Mouse (Mus musculus) forebrain, embryonic 11.5 days (tissue): Measurements from ENCODE around the gene Cttn. TPM values are rescaled to one million over a fixed set of nuclear protein-coding genes. Genes with fewer than 3 reads are reported as not detected.

Experiments
- ATAC-seq: fragments of 200-750 bp; cut with Nextera tagmentation; replicated peaks from 2 replicates; pipeline ENCODE4 v1.8.0; 2017; ENCODE audit warnings: moderate TSS enrichment; ENCODE audit not compliant: low FRiP score
- DNase-seq: peaks from one replicate; pipeline ENCODE4 v3.0.0-alpha.2; 2017; ENCODE audit warnings: low spot score
- H3K27ac ChIP-seq: fragments of 300-500 bp; sonication (generic); 2 replicates; pipeline ENCODE4 v1.5.1; 2014; ENCODE audit warnings: low read depth, low read length
- H3K27me3 ChIP-seq: fragments of 300-500 bp; sonication (generic); 2 replicates; pipeline ENCODE4 v1.6.1; 2014; ENCODE audit warnings: mild to moderate bottlenecking, low read length, mixed read lengths; ENCODE audit not compliant: control insufficient read depth, insufficient read depth
- H3K36me3 ChIP-seq: fragments of 300-500 bp; sonication (generic); 2 replicates; pipeline ENCODE4 v1.6.1; 2014; ENCODE audit warnings: mild to moderate bottlenecking, low read length, moderate library complexity, mixed read lengths; ENCODE audit not compliant: control insufficient read depth, insufficient read depth
- H3K4me1 ChIP-seq: fragments of 300-500 bp; sonication (generic); replicated peaks from 2 replicates; pipeline ENCODE4 v1.6.1; 2014; ENCODE audit warnings: low read length, mixed read lengths; ENCODE audit not compliant: control insufficient read depth, insufficient read depth
- H3K4me2 ChIP-seq: fragments of 300-500 bp; sonication (generic); 2 replicates; pipeline ENCODE4 v1.6.1; 2014; ENCODE audit warnings: low read depth, mild to moderate bottlenecking, low read length, moderate library complexity, mixed read lengths; ENCODE audit not compliant: severe bottlenecking
- H3K4me3 ChIP-seq: fragments of 300-500 bp; sonication (generic); 2 replicates; pipeline ENCODE4 v1.5.1; 2014; ENCODE audit warnings: low read depth, low read length
- H3K9ac ChIP-seq: fragments of 300-500 bp; sonication (generic); 2 replicates; pipeline ENCODE4 v1.6.1; 2014; ENCODE audit warnings: low read length
- H3K9me3 ChIP-seq: fragments of 300-500 bp; sonication (generic); 2 replicates; pipeline ENCODE4 v1.6.1; 2016; ENCODE audit warnings: low read length, mixed read lengths; ENCODE audit not compliant: control insufficient read depth
- WGBS: fragments of 180-500 bp; shearing (Covaris S2); extraction: QIAGEN DNeasy Blood & Tissue Kit; methylation state at CpG from one replicate; pipeline ENCODE4 v1.1.7; 2014; 5-methylcytosine and 5-hydroxymethylcytosine counted together
- polyA plus RNA-seq: library from polyadenylated mRNA; unstranded; fragments of >200 nt; fragmentation: Nextera tagmentation; extraction: Ambion mirVana; gene quantifications from 2 replicates; pipeline ENCODE4 v1.2.1, GENCODE M21; 2014

Gene Cttn
- 183 and 190 TPM in 2 replicates for polyA plus RNA-seq

- Histone ChIP-seq H3K4me1 (peaks cover 5% of the 10 kb centered on the region; the same call in 1 of the 2 replicates), H3K4me2 (peak within 1 kb of the TSS; percentile 81), H3K4me3 (peak within 1 kb of the TSS; percentile 65), H3K9me3 (no peaks in the 10 kb centered on the region), H3K36me3 (no peaks in the 10 kb centered on the region), H3K27ac (no peak within 1 kb of the TSS), H3K9ac (peak within 1 kb of the TSS; percentile 72), H3K27me3 (no peaks in the 10 kb centered on the region)
- peak; percentile 96 for ATAC-seq
- peak; percentile 94 for DNase-seq
- under 1% methylated on average over 30 of the region's 30 CpGs for WGBS
These were observed at the start of gene Cttn for GRCm38 (mm10) chr7:144470545-144471059. TSS of gene Cttn (minus strand) at chr7:144471009.

DNA sequence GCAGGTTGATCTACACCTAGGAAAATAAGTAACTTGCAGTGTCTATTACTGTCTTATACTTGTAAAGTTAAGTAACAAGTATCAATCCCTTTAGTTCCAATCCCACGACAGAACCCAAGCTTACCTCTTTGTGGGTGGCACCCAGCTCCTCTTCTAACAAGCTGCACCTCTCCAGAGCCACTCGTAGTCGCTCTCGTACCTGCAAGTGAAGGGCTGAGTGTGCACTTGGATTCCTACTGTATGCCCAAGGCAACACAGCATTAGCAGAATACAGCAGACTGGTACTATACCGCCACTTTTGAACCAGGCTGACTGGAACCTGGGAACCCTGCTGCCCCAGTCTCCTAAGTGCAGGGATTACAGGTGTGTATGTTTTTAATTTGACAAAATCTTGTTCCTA lies 49.0 kb upstream of the Cttn start:
- DNase-seq (no peak), ATAC-seq (no peak)
- no peak overlapping the region for H3K9ac ChIP-seq
- peaks cover 9% of the 10 kb centered on the region; the same call in 1 of the 2 replicates for H3K36me3 ChIP-seq
- no peak overlapping the region for H3K27ac ChIP-seq
- 93% methylated on average over 5 of the region's 5 CpGs for WGBS
- no peaks in the 10 kb centered on the region for H3K27me3 ChIP-seq
- no peak overlapping the region for H3K4me3 ChIP-seq
- no peaks in the 10 kb centered on the region for H3K9me3 ChIP-seq
- no peaks in the 10 kb centered on the region for H3K4me1 ChIP-seq
- H3K4me2 ChIP-seq, result no peak overlapping the region

DNA sequence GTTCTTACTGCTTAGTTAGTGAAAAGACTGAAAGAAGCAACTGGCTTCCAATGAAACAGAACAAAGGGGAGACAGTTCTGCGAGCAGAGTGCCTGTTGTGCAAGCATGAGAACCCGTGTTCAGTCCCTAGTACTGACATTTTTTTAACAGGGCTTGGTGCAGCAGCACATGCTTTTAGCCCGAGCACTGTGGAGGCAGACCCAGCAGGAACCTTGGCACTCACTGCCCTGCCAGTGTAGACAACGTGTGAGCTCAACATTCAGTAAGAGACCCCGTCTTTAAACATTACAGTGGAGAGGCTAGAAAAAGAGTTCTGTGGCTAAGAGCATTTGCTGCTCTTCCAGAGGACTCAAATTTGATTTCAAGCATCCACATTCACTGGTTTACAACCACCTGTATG lies 45.9 kb upstream of the Cttn start:
- Histone ChIP-seq H3K27ac (no peak overlapping the region), H3K9ac (no peak overlapping the region), H3K4me3 (no peak overlapping the region), H3K27me3 (no peaks in the 10 kb centered on the region), H3K4me2 (no peak overlapping the region), H3K36me3 (peaks cover 13% of the 10 kb centered on the region), H3K9me3 (no peaks in the 10 kb centered on the region), H3K4me1 (no peaks in the 10 kb centered on the region)
- ATAC-seq (no peak), DNase-seq (no peak)
- 92% methylated on average over 5 of the region's 5 CpGs for WGBS

- H3K9me3 ChIP-seq, result no peaks in the 10 kb centered on the region
- no peak overlapping the region for H3K4me3 ChIP-seq
- H3K27me3 ChIP-seq, result no peaks in the 10 kb centered on the region
- no peak overlapping the region for H3K27ac ChIP-seq
- H3K36me3 ChIP-seq, result peaks cover 7% of the 10 kb centered on the region
- WGBS, result 94% methylated on average over 4 of the region's 4 CpGs
- no peak for DNase-seq
- H3K4me1 ChIP-seq, result no peaks in the 10 kb centered on the region
- H3K4me2 ChIP-seq, result no peak overlapping the region
- H3K9ac ChIP-seq, result no peak overlapping the region
- ATAC-seq, result no peak
These were observed 38.3 kb upstream of the Cttn start for GRCm38 (mm10) chr7:144509090-144509489.

GRCm38 (mm10) chr7:144506807-144507206 lies 36.0 kb upstream of the Cttn start:
- Histone ChIP-seq H3K27me3 (no peaks in the 10 kb centered on the region), H3K9ac (no peak overlapping the region), H3K36me3 (peaks cover 5% of the 10 kb centered on the region), H3K4me2 (no peak overlapping the region), H3K27ac (no peak overlapping the region), H3K9me3 (no peaks in the 10 kb centered on the region), H3K4me1 (no peaks in the 10 kb centered on the region), H3K4me3 (no peak overlapping the region)
- 91% methylated on average over 1 of the region's 1 CpGs for WGBS
- DNase-seq (no peak), ATAC-seq (no peak)

DNA sequence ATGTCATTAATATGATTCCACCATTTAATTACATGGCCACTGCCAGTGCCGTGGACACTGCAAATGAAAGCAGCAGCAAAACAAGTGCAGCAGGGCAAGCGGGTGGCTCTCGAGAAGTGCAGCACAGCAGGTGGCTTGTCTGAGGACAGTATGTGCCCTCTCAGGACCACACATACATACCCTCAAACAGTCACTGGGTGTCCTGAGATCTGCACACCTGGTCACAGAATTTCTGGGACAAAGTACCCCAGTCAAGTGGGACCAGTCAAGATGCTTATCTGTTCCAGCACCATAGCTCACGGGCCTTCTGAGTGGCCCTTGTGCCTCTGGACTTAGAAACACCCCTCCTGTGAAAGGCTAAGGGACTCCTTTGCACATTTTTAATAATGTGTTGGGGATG lies 33.1 kb upstream of the Cttn start:
- ATAC-seq (no peak), DNase-seq (no peak)
- no peaks in the 10 kb centered on the region for H3K4me1 ChIP-seq
- H3K9me3 ChIP-seq, result no peaks in the 10 kb centered on the region
- no peak overlapping the region for H3K9ac ChIP-seq
- no peaks in the 10 kb centered on the region for H3K27me3 ChIP-seq
- WGBS, result 87% methylated on average over 4 of the region's 4 CpGs
- peaks cover 5% of the 10 kb centered on the region; the same call in 1 of the 2 replicates for H3K36me3 ChIP-seq
- no peak overlapping the region for H3K4me2 ChIP-seq
- no peak overlapping the region for H3K4me3 ChIP-seq
- H3K27ac ChIP-seq, result no peak overlapping the region

- H3K27me3 ChIP-seq, result no peaks in the 10 kb centered on the region
- no peak overlapping the region for H3K27ac ChIP-seq
- no peak overlapping the region for H3K4me2 ChIP-seq
- no peak for ATAC-seq
- H3K9me3 ChIP-seq, result no peaks in the 10 kb centered on the region
- H3K9ac ChIP-seq, result no peak overlapping the region
- peaks cover 11% of the 10 kb centered on the region; the same call in 1 of the 2 replicates for H3K36me3 ChIP-seq
- no peak for DNase-seq
- no peaks in the 10 kb centered on the region for H3K4me1 ChIP-seq
- H3K4me3 ChIP-seq, result no peak overlapping the region
- 81% methylated on average over 1 of the region's 1 CpGs for WGBS
These were observed 22.1 kb upstream of the Cttn start for GRCm38 (mm10) chr7:144492931-144493330.

- no peak overlapping the region for H3K4me3 ChIP-seq
- no peaks in the 10 kb centered on the region for H3K27me3 ChIP-seq
- H3K4me2 ChIP-seq, result no peak overlapping the region
- no peaks in the 10 kb centered on the region for H3K4me1 ChIP-seq
- 89% methylated on average over 8 of the region's 8 CpGs for WGBS
- H3K36me3 ChIP-seq, result peaks cover 6% of the 10 kb centered on the region; the same call in 1 of the 2 replicates
- ATAC-seq (no peak), DNase-seq (no peak)
- H3K9me3 ChIP-seq, result no peaks in the 10 kb centered on the region
- H3K27ac ChIP-seq, result no peak overlapping the region
- H3K9ac ChIP-seq, result no peak overlapping the region
These were observed 19.5 kb upstream of the Cttn start for GRCm38 (mm10) chr7:144490201-144490873.
